Mouse (Mus musculus): ENCODE results near the gene Nphp4.

GRCm38 (mm10) chr4:152490311-152490710, 13.8 kb downstream of the Nphp4 start:
- TF ChIP-seq CTCF (IDR thresholded peaks at IDR 0.05; ENCODE audit: low read depth): no peak
- no peak for TF ChIP-seq EP300 (IDR thresholded peaks at IDR 0.05; ENCODE audit: low read depth)
